Mouse (Mus musculus) hindbrain, embryonic 16.5 days (tissue): ENCODE measurements around the gene Pdxp. TPM values are rescaled to one million over a fixed set of nuclear protein-coding genes. Genes with fewer than 3 reads are reported as not detected.

Experiments used
- microRNA-seq: library from miRNA; unstranded; fragments of <30 nt; microRNA quantifications from one replicate; pipeline ENCODE4, GENCODE M21; 2017
- polyA plus RNA-seq: library from polyadenylated mRNA; unstranded; fragments of >200 nt; fragmentation: Nextera tagmentation; extraction: Ambion mirVana; gene quantifications from 2 replicates; pipeline ENCODE4 v1.2.1, GENCODE M21; 2015

Gene Pdxp
- polyA plus RNA-seq, 1 experiment from 2014 or later, result 96.9 TPM

Small RNA genes lying within 50 kb of the gene (microRNA-seq; reads per million reads assigned to microRNA genes)
- gene Mir6955, result not detected

Other genes with a start within 250 kb of the Pdxp start
- gene Elfn2, start 195.1 kb upstream of the Pdxp start, polyA plus RNA-seq, result 11.6 and 13.3 TPM in 2 replicates
- 19.7 and 20.1 TPM in 2 replicates for gene Mfng, start 140.4 kb upstream of the Pdxp start, polyA plus RNA-seq
- gene Card10, start 110.9 kb upstream of the Pdxp start, polyA plus RNA-seq, result 2.5 and 2.8 TPM in 2 replicates
- gene Cdc42ep1, start 71.3 kb upstream of the Pdxp start, polyA plus RNA-seq, result 15.9 and 17.5 TPM in 2 replicates
- not detected in 2 replicates for gene Lgals2, start 58.4 kb upstream of the Pdxp start, polyA plus RNA-seq
- gene Gga1, start 36.7 kb upstream of the Pdxp start, polyA plus RNA-seq, result 46.1 and 51.8 TPM in 2 replicates
- gene Gm49510, start 14.3 kb upstream of the Pdxp start, polyA plus RNA-seq, result 0.11 TPM in 1 of 2 replicates, not detected in the other
- gene Sh3bp1, start 14.2 kb upstream of the Pdxp start, polyA plus RNA-seq, result 4.5 and 6.7 TPM in 2 replicates
- 105 and 169 TPM in 2 replicates for gene Lgals1, start 12.8 kb downstream of the Pdxp start, polyA plus RNA-seq
- gene Nol12, start 21.0 kb downstream of the Pdxp start, polyA plus RNA-seq, result 63.6 and 68.1 TPM in 2 replicates
- gene Triobp, start 33.8 kb downstream of the Pdxp start, polyA plus RNA-seq, result 36.1 and 40.4 TPM in 2 replicates
- 200 and 206 TPM in 2 replicates for gene H1f0, start 114.5 kb downstream of the Pdxp start, polyA plus RNA-seq
- 0.14 TPM in 1 of 2 replicates, not detected in the other for gene Galr3, start 128.0 kb downstream of the Pdxp start, polyA plus RNA-seq
- gene Ankrd54, start 149.0 kb downstream of the Pdxp start, polyA plus RNA-seq, result 50.0 and 54.0 TPM in 2 replicates
- gene Eif3l, start 161.3 kb downstream of the Pdxp start, polyA plus RNA-seq, result 174 and 177 TPM in 2 replicates
- 11.6 and 13.9 TPM in 2 replicates for gene Micall1, start 195.0 kb downstream of the Pdxp start, polyA plus RNA-seq
- gene Polr2f, start 227.1 kb downstream of the Pdxp start, polyA plus RNA-seq, result 258 and 285 TPM in 2 replicates
- 18.0 and 20.2 TPM in 2 replicates for gene 1700088E04Rik, start 227.3 kb downstream of the Pdxp start, polyA plus RNA-seq